Mouse (Mus musculus): Measurements from ENCODE around the gene Gm3250.
"Not testable (repeated sequence)": the region's sequence is repeated elsewhere in the genome, so short reads cannot be mapped to it uniquely, and the experiment has no call there.

Gene Gm3250

DNA sequence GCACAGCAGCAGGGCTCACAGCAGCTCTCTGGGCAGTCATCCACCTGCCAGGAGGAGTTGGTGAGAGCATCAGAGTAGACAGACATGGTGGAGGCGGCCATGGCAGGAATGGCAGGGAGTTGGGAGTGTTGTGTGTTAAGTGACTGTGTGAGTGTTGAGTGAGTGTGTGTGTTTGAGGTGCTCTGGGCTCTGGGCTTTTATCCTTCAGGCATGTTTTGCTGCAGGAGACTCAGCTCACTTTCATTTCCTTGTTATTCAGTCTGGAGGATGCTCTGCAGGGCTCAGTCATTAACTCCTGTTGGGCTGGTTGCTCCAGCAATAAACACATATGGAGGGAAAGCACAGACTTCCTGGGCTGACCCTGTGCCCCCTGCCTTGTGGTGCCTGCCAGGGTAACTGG lies at the start of gene Gm3250:
Gene Gm3250, minus strand, starts transcription at position 101 of the 400 bp plus-strand sequence.
- DNase-seq, result not testable (repeated sequence)

- DNase-seq, result no peak
These were observed 44.6 kb upstream of the Gm3250 start, which contains the start of gene Krtap10-4 for GRCm38 (mm10) chr10:77826951-77827350. Krtap10-4 (minus strand) TSS chr10:77827095.

DNA sequence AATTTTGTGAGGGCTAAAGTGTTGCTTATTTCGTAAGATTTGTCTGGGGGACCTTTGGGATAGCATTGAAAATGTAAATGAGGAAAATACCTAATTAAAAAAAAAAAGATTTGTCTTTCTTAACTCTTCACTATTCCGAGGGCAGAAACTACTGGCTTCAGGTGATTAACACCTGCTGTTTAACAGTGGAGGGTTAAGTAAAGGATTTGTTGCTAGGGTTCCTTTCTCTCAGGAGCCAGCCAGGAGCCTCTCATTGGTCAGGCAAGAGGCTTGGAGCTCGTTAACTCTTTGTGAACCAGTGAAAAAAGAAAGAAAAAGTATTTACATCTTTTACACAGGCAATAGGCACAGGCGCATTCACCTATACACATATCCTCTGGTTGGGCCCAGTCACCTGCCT lies 36.9 kb upstream of the Gm3250 start:
- DNase-seq, result no peak

- DNase-seq, result no peak
These were observed 36.2 kb upstream of the Gm3250 start for GRCm38 (mm10) chr10:77818523-77818922.

GRCm38 (mm10) chr10:77815514-77815913 lies 33.2 kb upstream of the Gm3250 start:
- no peak for DNase-seq

DNA sequence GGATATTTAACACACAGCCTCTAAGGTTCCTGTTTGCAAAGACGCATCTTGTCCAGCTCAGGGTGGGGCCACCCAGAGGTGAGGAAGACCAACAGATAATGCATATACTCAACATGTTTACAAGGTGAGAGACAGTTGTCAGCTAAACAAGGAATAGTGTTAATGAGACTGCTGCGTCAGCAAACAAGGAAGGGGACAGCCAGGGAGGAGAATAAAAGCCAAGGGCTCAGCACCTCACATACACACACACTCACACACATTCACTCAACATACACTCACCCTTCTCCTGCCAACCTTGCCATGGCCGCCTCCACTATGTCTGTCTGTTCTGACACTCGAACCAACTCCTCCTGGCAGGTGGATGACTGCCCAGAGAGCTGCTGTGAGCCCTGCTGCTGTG lies 32.0 kb upstream of the Gm3250 start, which contains the start of gene Gm2696:
Gene Gm2696, plus strand, starts transcription at position 301 of the 400 bp plus-strand sequence.
- DNase-seq, result no peak

DNA sequence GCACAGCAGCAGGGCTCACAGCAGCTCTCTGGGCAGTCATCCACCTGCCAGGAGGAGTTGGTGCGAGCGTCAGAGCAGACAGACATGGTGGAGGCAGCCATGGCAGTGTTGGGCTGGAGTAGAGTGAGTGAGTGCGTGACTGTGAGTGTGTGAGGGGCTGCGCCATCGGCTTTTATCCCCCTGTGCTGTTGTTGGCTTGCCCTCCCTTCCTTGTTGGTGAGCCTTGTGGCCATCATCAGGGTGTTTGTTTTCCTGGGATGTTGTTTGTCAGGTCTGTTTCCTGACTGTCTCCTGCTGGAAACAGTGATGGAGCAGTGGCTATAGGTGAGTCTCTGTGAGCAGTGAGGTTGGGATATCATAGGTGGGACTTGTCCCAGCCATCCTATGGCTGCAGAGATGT lies 29.4 kb upstream of the Gm3250 start, which contains the start of gene Gm9507:
Gene Gm9507, minus strand, starts transcription at position 101 of the 400 bp plus-strand sequence.
- no peak for DNase-seq

DNA sequence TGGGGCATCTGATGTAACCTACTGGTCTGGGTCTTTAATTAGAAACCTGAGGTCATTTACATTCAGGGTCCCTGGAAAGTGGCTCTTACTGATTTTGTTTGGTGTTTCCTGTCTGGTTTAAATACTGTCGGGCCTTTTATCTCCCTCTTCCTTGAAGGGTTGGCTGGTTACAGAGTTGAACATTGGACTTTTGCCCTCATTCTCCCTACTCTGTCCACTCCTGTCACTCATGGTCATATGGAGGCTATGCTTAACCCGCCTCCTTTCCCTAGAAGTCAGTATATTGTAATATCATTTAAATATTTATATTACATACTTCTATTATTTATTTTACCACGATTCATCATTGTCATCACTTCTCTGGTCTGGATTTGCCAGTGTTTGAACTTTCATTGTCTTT lies 21.8 kb upstream of the Gm3250 start:
- DNase-seq, result no peak

DNA sequence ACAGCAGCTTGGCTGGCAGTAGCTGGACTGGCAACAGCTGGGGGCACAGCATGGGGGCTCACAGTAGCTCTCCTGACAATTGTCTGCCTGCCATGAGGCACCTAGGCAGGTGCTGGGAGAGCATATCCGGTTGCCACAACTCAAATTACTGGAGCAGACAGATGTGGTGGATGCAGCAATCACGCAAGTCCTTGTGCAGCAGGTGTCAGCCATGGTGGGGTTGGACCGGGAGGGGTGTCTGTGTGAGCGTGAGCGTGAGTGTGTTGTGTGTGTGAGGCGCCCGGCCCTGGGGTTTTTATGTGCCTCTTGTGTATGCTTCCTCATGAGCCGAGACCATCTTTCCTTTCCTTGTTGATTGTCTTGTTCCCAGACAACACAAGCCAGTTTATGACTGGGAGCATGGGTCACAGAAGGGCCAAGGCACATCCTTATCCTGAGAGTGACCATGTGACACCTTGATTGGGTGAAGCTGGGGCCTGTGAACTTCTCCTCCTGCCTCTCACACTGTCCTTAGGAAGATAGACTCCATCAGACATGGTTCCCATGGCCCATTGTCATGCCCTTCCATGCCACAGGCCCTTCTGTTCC lies 16.7 kb upstream of the Gm3250 start, which contains the start of gene Gm19668:
Gene Gm19668, minus strand, starts transcription at position 213 of the 588 bp plus-strand sequence.
- no peak for DNase-seq

GRCm38 (mm10) chr10:77798164-77798920 lies 16.0 kb upstream of the Gm3250 start:
- not testable (repeated sequence) for DNase-seq

- DNase-seq, result no peak
These were observed 15.3 kb upstream of the Gm3250 start for GRCm38 (mm10) chr10:77797677-77798076.

DNA sequence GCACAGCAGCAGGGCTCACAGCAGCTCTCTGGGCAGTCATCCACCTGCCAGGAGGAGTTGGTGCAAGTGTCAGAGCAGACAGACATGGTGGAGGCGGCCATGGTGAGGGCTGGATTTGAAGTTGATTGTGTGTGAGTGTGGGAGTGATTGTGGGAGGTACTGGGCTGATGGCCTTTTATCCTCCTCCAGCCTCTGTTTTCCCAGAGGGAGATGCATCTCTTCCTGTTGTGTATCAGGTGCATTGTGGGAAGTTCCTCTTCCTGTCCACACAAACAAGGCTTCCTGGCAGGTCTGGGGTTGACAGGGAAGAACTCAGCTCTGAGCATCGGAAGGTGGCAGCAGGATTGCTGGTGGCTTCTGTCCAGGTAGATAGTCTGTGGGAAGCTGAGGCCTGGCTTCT lies 12.6 kb upstream of the Gm3250 start, which contains the start of gene Gm9639:
Gene Gm9639, minus strand, starts transcription at position 101 of the 400 bp plus-strand sequence.
- DNase-seq, result no peak

DNA sequence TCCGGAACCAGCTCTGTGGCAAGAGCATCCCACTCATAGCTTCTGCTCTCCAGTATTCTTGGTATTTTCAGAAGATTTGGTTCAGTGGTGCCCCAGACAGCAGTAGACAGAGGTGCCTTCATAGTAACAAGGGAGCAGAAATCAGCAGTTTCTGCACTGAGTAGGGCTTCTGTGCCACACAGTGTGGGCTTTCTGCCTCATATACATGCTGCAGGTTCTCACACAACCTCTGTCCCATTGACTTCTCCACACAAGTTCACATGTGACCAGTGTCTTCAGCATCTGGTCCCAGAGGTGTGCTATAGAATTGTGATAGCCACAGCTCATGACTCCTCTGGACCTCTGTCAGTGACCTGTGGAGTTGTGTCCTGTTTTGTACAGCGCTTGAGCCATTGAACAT lies 6.3 kb upstream of the Gm3250 start:
- no peak for DNase-seq

GRCm38 (mm10) chr10:77787876-77788275 lies 5.5 kb upstream of the Gm3250 start, which contains the start of gene Gm7137:
Gm7137 (minus strand) TSS chr10:77788200.
- DNase-seq, result not testable (repeated sequence)

GRCm38 (mm10) chr10:77783396-77783795 lies 1.1 kb upstream of the Gm3250 start:
- not testable (repeated sequence) for DNase-seq

DNA sequence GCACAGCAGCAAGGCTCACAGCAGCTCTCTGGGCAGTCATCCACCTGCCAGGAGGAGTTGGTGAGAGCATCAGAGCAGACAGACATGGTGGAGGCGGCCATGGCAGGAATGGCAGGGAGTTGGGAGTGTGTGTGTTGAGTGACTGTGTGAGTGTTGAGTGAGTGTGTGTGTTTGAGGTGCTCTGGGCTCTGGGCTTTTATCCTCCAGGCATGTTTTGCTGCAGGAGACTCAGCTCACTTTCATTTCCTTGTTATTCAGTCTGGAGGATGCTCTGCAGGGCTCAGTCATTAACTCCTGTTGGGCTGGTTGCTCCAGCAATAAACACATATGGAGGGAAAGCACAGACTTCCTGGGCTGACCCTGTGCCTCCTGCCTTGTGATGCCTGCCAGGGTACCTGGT lies 5.5 kb downstream of the Gm3250 start, which contains the start of gene Gm7138:
Gene Gm7138, minus strand, starts transcription at position 101 of the 400 bp plus-strand sequence.
- not testable (repeated sequence) for DNase-seq

GRCm38 (mm10) chr10:77772142-77772541 lies 10.2 kb downstream of the Gm3250 start:
- not testable (repeated sequence) for DNase-seq

DNA sequence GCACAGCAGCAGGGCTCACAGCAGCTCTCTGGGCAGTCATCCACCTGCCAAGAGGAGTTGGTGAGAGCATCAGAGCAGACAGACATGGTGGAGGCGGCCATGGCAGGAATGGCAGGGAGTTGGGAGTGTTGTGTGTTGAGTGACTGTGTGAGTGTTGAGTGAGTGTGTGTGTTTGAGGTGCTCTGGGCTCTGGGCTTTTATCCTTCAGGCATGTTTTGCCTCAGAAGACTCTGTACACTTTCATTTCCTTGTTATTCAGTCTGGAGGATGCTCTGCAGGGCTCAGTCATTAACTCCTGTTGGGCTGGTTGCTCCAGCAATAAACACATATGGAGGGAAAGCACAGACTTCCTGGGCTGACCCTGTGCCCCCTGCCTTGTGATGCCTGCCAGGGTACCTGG lies 11.1 kb downstream of the Gm3250 start, which contains the start of gene Gm3238:
Gene Gm3238, minus strand, starts transcription at position 101 of the 400 bp plus-strand sequence.
- DNase-seq, result not testable (repeated sequence)

- no peak for DNase-seq
These were observed 12.6 kb downstream of the Gm3250 start for GRCm38 (mm10) chr10:77769727-77770126.

DNA sequence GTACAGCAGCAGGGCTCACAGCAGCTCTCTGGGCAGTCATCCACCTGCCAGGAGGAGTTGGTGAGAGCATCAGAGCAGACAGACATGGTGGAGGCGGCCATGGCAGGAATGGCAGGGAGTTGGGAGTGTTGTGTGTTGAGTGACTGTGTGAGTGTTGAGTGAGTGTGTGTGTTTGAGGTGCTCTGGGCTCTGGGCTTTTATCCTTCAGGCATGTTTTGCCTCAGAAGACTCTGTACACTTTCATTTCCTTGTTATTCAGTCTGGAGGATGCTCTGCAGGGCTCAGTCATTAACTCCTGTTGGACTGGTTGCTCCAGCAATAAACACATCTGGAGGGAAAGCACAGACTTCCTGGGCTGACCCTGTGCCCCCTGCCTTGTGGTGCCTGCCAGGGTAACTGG lies 22.8 kb downstream of the Gm3250 start, which contains the start of gene Gm3233:
Gene Gm3233, minus strand, starts transcription at position 101 of the 400 bp plus-strand sequence.
- not testable (repeated sequence) for DNase-seq

DNA sequence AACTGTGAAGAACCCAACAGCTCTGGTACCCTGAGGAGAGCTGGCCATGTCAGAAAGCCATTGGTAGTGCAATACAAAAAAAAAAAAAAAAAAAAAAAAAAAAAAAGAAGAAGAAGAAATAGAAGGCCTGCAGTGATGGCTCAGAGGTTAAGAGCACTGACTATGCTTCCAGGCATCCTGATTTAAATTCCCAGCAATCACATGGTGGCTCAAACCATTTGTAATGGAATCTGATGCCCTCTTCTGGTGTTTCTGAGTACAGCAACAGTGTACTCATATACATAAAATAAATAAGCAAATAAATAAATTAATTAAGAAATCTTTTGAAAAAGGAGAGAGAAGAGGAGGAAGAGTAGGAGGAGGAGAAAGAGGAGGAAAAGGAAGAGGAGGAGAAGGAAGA lies 28.9 kb downstream of the Gm3250 start:
- DNase-seq, result no peak

GRCm38 (mm10) chr10:77752312-77752711 lies 30.0 kb downstream of the Gm3250 start:
- not testable (repeated sequence) for DNase-seq

- not testable (repeated sequence) for DNase-seq
These were observed 31.1 kb downstream of the Gm3250 start, which contains the start of gene Gm9736 for GRCm38 (mm10) chr10:77751254-77751653. Gm9736 (minus strand) TSS chr10:77751354.

Data from thymus, adult 18-20 months (tissue).